Mouse (Mus musculus): ENCODE measurements at regions not wholly inside any gene's neighbourhood (a gene's known extent, or its start where the extent isn't known, plus 50 kb on each side); places are given as distances from the start of the nearest gene placed in this dataset.

DNA sequence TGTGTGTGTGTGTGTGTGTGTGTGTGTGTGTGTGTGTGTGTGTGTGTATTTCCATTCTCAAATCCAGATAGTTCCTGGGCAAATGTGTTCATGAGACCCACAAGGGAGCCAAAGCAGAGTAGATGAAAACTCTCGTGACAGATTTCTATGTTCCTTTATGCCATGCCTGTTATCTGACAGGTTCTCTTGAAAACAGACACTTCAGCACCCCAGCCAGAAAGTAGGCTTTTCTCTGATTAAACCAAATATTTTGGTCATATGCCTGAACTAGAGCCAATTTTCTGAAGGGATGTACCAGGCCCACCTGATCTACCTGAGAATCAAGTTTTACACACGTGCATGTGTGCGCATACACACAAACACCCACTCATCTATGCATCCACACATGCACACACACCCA, 95.5 kb downstream of the Psat1 start:
- DNase-seq: no peak

DNA sequence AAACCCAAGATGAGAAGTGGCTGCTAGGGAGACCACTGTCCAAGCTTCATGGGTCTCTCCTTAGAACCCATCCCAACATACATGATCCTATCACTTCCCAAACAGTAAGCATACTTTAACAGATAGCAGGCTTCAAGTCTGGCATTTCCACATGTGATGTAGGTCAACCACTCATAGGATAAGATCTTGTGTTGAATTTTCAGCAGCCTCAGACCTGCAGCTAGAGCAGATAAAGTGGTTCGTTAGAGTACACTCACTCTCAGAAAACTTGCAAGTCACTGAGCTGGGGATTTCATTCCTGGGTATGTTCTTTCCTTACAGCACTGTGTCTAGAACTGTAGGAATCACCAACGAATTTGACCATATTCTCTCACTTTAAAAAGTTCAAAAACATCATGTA, 96.4 kb downstream of the Psat1 start:
- no peak for DNase-seq

GRCm38 (mm10) chr19:15849235-15849634, 97.9 kb downstream of the Psat1 start:
- DNase-seq: no peak

DNA sequence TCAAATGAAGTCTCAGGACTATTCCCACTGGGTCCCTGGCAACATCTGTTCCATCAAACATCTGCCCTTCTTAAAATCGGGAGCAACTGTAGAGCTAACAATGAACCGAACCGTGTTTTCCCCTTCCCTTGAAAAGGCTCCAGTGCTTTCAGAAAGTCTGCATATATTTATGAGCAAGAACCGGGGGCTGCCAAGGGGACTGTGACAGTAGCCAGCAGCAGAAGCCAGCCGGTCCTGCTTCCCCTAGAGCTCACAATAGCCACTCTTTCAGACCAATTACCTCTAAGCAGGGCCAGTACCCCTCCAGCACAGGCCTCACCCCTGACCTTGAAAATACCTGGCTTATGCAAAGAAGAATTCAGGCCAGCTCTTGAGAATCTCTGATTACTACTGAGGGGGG, 108.8 kb downstream of the Psat1 start:
- DNase-seq: no peak

DNA sequence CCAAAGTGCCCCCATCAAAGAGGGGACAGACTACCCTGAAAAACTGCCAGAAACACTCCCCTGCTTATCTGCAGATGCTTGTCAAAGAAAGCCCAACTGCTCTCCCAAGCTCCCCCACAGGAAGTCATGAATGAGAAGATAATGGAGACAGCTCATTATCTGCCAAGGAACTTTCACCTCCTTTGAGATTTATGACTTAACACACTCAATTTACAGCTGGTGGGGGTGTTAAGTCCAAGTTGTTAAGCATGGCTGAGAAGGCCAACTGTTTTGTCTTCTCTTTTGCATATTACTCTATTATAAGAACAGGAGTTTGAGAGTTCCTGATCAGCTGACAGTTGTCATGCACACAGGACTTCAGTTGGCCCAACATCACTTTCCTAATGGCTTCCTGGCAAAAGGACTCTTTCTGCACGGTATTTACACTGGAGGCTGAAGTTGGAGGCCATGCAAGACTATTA, 109.4 kb downstream of the Psat1 start:
- DNase-seq: no peak

DNA sequence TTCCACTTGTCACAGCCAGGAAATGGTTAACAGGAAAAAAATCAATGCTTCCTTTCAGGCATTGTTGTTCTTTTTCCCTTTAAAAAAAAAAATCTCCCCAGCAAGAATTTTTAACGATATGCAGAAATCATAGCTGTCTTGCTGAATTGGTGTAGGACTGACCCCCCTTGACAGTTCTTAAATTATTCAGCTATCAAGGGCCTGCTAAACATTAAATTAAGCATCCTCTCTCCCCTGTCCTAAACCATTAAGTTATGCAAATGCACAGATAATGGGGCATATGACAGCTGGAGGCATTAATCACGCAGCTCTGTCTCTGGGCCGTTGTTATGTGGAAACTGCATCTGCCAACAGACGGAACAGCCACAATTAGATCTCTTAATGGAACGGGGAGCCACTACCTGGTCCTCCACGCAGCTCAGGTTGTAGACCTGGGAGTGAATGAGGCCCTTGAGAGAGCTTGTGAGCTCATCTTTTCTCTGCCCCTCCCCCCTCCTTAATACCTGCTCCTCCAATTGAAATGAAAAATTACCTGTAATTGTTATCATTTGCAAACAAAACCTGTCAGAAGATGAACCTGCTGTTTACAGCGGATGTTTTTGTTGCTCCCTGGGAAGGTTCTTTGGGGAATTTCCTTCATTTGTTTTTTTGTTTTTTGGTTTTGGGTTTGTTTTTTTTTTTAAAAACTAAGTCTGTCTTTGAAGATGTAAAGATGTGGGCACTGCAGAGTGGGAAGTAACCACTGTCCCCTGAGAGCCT, 110.0 kb downstream of the Psat1 start:
- no peak for DNase-seq

GRCm38 (mm10) chr19:15836201-15836955, 110.8 kb downstream of the Psat1 start:
- no peak for DNase-seq

GRCm38 (mm10) chr19:15830385-15830784, 116.8 kb downstream of the Psat1 start:
- DNase-seq: no peak

DNA sequence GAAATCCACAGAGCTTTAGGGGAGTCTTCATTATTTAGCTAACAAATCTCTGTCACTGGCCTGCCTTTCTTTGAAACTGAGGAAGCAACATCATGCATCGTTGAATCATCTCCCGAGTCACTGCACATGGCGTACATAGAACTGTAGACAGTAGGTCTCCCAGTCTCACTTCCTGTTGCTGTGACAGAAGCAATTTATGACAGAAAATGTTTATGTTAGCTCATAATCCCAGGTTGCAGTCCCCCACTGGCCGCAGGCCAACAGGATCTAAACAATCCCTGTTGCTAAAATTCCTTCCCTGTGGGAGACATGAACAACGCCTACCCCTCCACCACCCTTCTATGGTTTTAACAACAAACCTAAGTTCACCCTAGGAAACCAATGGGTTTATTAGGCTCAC, 118.0 kb downstream of the Psat1 start:
- DNase-seq: peak; percentile 55

DNA sequence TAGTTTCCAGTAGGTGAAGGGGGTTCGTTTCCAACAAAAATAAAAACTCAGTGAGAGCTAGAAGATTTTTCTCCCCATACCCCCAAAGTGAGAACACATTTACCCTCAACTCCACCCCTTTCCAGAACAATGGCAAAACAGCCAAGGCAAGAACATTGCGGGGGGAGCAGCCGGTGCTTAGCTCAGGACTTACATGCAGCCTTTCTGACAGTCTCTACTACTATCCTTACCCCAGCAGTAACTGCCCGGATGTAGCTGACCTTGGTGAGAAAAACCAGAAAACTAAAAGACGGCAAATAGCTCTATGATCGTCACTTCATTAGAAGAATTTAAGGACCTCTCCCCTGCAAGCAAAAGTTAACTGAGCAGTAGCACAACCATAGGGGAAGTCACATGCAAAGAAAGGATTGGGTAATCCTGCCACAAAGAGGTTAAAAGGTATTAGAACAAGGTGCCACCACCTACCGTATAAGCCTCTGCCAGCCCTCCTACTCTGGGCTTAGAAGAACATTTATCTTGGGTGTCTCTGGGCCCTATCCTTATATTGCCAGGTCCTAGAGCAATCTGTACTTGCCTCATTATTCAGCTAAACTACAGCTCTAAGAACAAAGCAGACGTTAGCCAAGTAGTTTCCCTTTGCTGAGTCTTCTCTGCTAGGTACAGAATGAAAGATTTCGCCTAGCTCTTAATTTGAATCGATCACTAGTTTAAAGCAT, 119.0 kb downstream of the Psat1 start:
- no peak for DNase-seq

GRCm38 (mm10) chr19:15827120-15827989, 119.8 kb downstream of the Psat1 start:
- no peak for DNase-seq

- no peak for DNase-seq
These were observed 123.3 kb downstream of the Psat1 start for GRCm38 (mm10) chr19:15823688-15824371.

- no peak for DNase-seq
These were observed 127.1 kb downstream of the Psat1 start for GRCm38 (mm10) chr19:15820020-15820419.

- no peak for DNase-seq
These were observed 132.0 kb downstream of the Psat1 start for GRCm38 (mm10) chr19:15815166-15815565.

DNA sequence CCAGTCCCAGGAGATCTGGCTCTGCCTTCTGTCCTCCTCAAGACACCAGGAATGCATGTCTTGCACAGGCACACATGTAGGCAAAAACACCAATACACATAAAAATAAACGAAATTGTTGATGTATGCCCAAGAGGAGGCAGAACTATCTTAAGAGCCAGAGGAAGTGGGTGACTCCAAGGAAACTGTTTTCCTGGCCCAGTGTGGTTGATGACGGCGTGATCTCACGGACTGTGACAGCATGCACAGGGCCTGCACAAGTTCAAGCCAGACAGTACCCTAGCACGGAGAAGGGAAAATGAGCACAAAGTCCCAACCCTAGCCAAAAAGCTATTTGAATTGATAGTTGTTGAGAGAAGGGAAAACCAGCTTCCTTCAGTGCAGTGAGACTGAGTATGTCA, 138.1 kb downstream of the Psat1 start:
- DNase-seq: no peak

DNA sequence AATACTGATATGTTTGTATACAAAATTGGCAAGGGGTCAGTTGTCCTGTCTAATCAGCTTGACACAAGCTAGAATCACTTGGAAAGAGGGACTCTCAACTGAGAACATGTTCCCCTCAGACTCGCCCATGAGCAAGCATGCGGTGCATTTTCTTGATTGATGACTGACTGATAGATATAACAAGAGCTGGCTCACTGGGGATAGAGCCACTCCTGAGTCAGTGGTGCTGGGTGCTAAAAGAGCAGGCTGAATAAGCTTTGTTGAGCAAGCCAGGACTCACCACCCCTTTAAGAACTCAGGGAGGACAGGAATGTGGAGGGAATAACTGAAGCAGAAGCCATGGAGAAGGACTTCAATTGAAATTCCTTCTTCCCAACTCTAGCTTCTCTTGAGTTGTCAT, 139.5 kb downstream of the Psat1 start:
- DNase-seq: no peak

- no peak for DNase-seq
These were observed 143.8 kb downstream of the Psat1 start for GRCm38 (mm10) chr19:15803131-15803889.

DNA sequence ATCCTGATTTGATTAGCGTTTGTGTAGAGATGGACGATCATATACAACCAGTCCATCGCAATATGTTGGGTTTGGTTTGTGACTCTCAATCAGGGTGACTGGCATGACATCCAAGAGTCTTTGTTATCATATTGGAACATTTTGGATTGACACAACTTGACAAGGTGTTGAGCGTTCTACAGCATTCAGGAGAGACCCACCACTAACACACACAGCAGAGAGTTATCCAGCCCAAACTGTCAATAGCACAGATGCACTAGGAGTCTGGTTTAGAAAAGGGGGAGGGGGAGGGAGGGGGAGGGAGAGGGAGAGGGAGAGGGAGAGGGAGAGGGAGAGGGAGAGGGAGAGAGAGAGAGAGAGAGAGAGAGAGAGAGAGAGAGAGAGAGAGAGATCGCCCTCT, 144.5 kb downstream of the Psat1 start:
- no peak for DNase-seq

DNA sequence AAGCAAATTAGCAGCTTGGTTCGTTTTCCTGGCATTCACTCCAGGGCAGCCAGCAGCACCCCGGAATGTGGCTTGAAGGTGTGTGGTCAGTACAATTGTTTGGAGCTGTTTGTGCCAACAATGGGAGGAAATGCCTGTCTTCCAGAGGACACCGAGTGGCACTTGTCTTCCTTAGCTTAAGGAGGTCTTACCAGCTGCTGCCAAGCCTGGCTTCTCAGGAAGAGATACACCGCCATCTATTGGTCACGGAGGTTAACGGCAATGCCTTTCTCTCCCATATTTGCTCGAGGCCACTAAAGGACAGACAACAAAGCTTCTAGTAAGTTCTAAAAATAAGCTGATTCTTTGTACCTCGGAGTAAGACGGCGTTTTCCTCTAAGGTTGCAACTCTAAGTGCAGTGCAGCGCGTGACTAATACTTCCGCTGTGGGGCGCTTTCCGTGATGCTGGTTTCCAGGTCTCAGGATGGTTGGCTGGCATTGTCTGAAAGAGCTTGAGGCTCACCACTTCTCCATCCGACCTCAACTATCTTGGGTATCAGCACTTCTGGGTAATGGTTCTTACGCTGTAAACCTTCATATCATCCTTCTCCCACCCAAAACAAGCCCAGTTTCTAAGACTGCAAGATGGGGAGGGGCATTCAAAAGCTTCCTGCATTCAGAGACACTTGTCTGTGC, 145.2 kb downstream of the Psat1 start:
- DNase-seq: peak; percentile 79

- peak; percentile 17 for DNase-seq
These were observed 146.1 kb downstream of the Psat1 start for GRCm38 (mm10) chr19:15800856-15801706.

Measured in lung, postnatal 14 days (tissue).